ENCODE assay signal across 15 mouse cellular contexts in genomic region chr12:12683733-12684470, GRCm38 (mm10).
A peak's percentile ranks its signal among the peaks of the same experiment; 100 is the strongest.
DNase-seq lines count a peak whose midpoint lies in the region; ATAC-seq and TF ChIP-seq lines count a peak whose summit lies in the region.
"Had no signal": no experiment of that assay in that cellular context is flagged by ENCODE, and none has a peak within 500 bp of the region (broad histone marks: within the 10 kb centered on the region; RNA-seq: fewer than 3 reads in every experiment).

No protein-coding gene starts in this region.

- H3K27me3 ChIP-seq in hindbrain, embryonic 10.5 days (ENCODE audit: insufficient read depth, poor library complexity, severe bottlenecking), result peaks cover 13% of the 10 kb centered on the region
- H3K27me3 ChIP-seq in hindbrain, embryonic 16.5 days (replicated peaks; ENCODE audit: control insufficient read depth, insufficient read depth, low read length), result no peaks in the 10 kb centered on the region
- H3K27me3 ChIP-seq in embryonic facial prominence, embryonic 15.5 days, result no peaks in the 10 kb centered on the region
- H3K27me3 ChIP-seq in hindbrain, embryonic 14.5 days (ENCODE audit: control insufficient read depth, insufficient read depth, low read length), result no peaks in the 10 kb centered on the region
- H3K27me3 ChIP-seq in midbrain, embryonic 13.5 days, result 0 out of 2 replicates have a peak, but pooled peaks cover 3% of the 10 kb centered on the region
- no peaks in the 10 kb centered on the region for H3K27me3 ChIP-seq in kidney, adult 2 months (replicated peaks; ENCODE audit: control insufficient read depth, insufficient read depth, low read length)

- H3K9me3 ChIP-seq in hindbrain, embryonic 10.5 days, result no peaks in the 10 kb centered on the region
- H3K9me3 ChIP-seq in hindbrain, embryonic 16.5 days (ENCODE audit: control insufficient read depth, low read length), result no peaks in the 10 kb centered on the region
- no peaks in the 10 kb centered on the region for H3K9me3 ChIP-seq in embryonic facial prominence, embryonic 15.5 days (replicated peaks)
- H3K9me3 ChIP-seq in hindbrain, embryonic 14.5 days (ENCODE audit: control insufficient read depth, low read length), result no peaks in the 10 kb centered on the region
- no peaks in the 10 kb centered on the region for H3K9me3 ChIP-seq in midbrain, embryonic 13.5 days

- no peak overlapping the region for H3K4me3 ChIP-seq in hindbrain, embryonic 10.5 days
- H3K4me3 ChIP-seq in hindbrain, embryonic 16.5 days (ENCODE audit: low read length), result no peak overlapping the region
- H3K4me3 ChIP-seq in embryonic facial prominence, embryonic 15.5 days (replicated peaks), result no peak overlapping the region
- H3K4me3 ChIP-seq in hindbrain, embryonic 14.5 days (replicated peaks; ENCODE audit: low read length), result no peak overlapping the region
- no peak overlapping the region for H3K4me3 ChIP-seq in midbrain, embryonic 13.5 days (replicated peaks)
- no peak overlapping the region for H3K4me3 ChIP-seq in kidney, adult 2 months (ENCODE audit: insufficient read depth, low read depth, low read length)
- H3K4me3 ChIP-seq: layer of hippocampus, adult 2 months had no signal

- ATAC-seq in hindbrain, embryonic 16.5 days, result no peak
- ATAC-seq in embryonic facial prominence, embryonic 15.5 days (ENCODE audit: insufficient number of reproducible peaks, low FRiP score, low TSS enrichment, low read depth), result no peak
- no peak for ATAC-seq in hindbrain, embryonic 14.5 days (ENCODE audit: low FRiP score)
- no peak for ATAC-seq in midbrain, embryonic 13.5 days

- peak overlapping the region; percentile 82 for H3K27ac ChIP-seq in hindbrain, embryonic 10.5 days
- no peak overlapping the region for H3K27ac ChIP-seq in hindbrain, embryonic 16.5 days (ENCODE audit: low read depth, low read length)
- H3K27ac ChIP-seq in embryonic facial prominence, embryonic 15.5 days (replicated peaks), result 0 out of 2 replicates have a peak overlapping the region, but pooled peaks have one; percentile 28
- peak overlapping the region; percentile 11; the same call in 1 of the 2 replicates for H3K27ac ChIP-seq in hindbrain, embryonic 14.5 days
- peak overlapping the region; percentile 59 for H3K27ac ChIP-seq in midbrain, embryonic 13.5 days
- H3K27ac ChIP-seq in kidney, adult 2 months (ENCODE audit: insufficient read depth, low read depth, low read length), result no peak overlapping the region
- H3K27ac ChIP-seq: layer of hippocampus, adult 2 months had no signal

- peaks cover 59% of the 10 kb centered on the region for H3K4me1 ChIP-seq in hindbrain, embryonic 10.5 days (replicated peaks)
- peaks cover 25% of the 10 kb centered on the region for H3K4me1 ChIP-seq in hindbrain, embryonic 16.5 days (ENCODE audit: control insufficient read depth, insufficient read depth, low read depth, low read length)
- H3K4me1 ChIP-seq in embryonic facial prominence, embryonic 15.5 days, result peaks cover 23% of the 10 kb centered on the region
- H3K4me1 ChIP-seq in hindbrain, embryonic 14.5 days (replicated peaks; ENCODE audit: control insufficient read depth, insufficient read depth, low read length), result peaks cover 36% of the 10 kb centered on the region
- H3K4me1 ChIP-seq in midbrain, embryonic 13.5 days (replicated peaks), result peaks cover 53% of the 10 kb centered on the region
- H3K4me1 ChIP-seq in kidney, adult 2 months (ENCODE audit: control insufficient read depth, insufficient read depth, low read length), result no peaks in the 10 kb centered on the region

- TF ChIP-seq POLR2A in kidney, adult 2 months (IDR thresholded peaks at IDR 0.05; ENCODE audit: low read depth, low read length), result no peak

- WGBS in hindbrain, embryonic 10.5 days, result 54% methylated on average over 10 of the region's 10 CpGs
- 32% methylated on average over 10 of the region's 10 CpGs for WGBS in hindbrain, embryonic 16.5 days
- WGBS in embryonic facial prominence, embryonic 15.5 days, result 50% methylated on average over 10 of the region's 10 CpGs
- 36% methylated on average over 10 of the region's 10 CpGs for WGBS in hindbrain, embryonic 14.5 days
- WGBS in midbrain, embryonic 13.5 days, result 33% methylated on average over 10 of the region's 10 CpGs
- WGBS in kidney, adult 2 months, result 51% methylated on average over 10 of the region's 10 CpGs

- no peak overlapping the region for H3K9ac ChIP-seq in hindbrain, embryonic 16.5 days (ENCODE audit: low read depth, low read length)
- no peak overlapping the region for H3K9ac ChIP-seq in embryonic facial prominence, embryonic 15.5 days
- H3K9ac ChIP-seq in hindbrain, embryonic 14.5 days, result 0 out of 2 replicates have a peak overlapping the region, but pooled peaks have one; percentile 32
- H3K9ac ChIP-seq in midbrain, embryonic 13.5 days (replicated peaks), result no peak overlapping the region; the same call in 1 of the 2 replicates

- DNase-seq in hindbrain, embryonic 10.5 days (ENCODE audit: low spot score), result no peak
- no peak for DNase-seq in hindbrain, embryonic 14.5 days (ENCODE audit: low spot score)
- DNase-seq in frontal cortex, postnatal 25 days (ENCODE audit: low spot score in 2 of 2), result no peak
- DNase-seq in cerebellum, adult 9-10 months, result no peak
- DNase-seq in kidney, adult 2 months, result no peak
- DNase-seq: adrenal gland, postnatal 25 days; cerebellum, adult 8-10 months; gastrocnemius, postnatal 25 days; left cerebral cortex, postnatal 4 days; lung, adult 2 months; thymus, postnatal 25 days had no signal

- no peak for TF ChIP-seq CTCF in kidney, adult 2 months (conservative IDR thresholded peaks at IDR 0.05; ENCODE audit: insufficient read depth, insufficient read length, low read depth, low read length)

- no peak overlapping the region for H3K4me2 ChIP-seq in hindbrain, embryonic 16.5 days (ENCODE audit: low read length)
- peak overlapping the region; percentile 35 for H3K4me2 ChIP-seq in embryonic facial prominence, embryonic 15.5 days (replicated peaks)
- no peak overlapping the region for H3K4me2 ChIP-seq in hindbrain, embryonic 14.5 days (replicated peaks)
- peak overlapping the region; percentile 39 for H3K4me2 ChIP-seq in midbrain, embryonic 13.5 days (replicated peaks)

- no peaks in the 10 kb centered on the region for H3K36me3 ChIP-seq in hindbrain, embryonic 10.5 days
- H3K36me3 ChIP-seq in hindbrain, embryonic 16.5 days (ENCODE audit: control insufficient read depth, insufficient read depth, low read length), result no peaks in the 10 kb centered on the region
- H3K36me3 ChIP-seq in embryonic facial prominence, embryonic 15.5 days, result no peaks in the 10 kb centered on the region
- H3K36me3 ChIP-seq in hindbrain, embryonic 14.5 days (replicated peaks; ENCODE audit: control insufficient read depth, insufficient read depth), result no peaks in the 10 kb centered on the region
- H3K36me3 ChIP-seq in midbrain, embryonic 13.5 days, result no peaks in the 10 kb centered on the region
- H3K36me3 ChIP-seq in kidney, adult 2 months (ENCODE audit: control insufficient read depth, insufficient read depth, low read length), result no peaks in the 10 kb centered on the region

Comparison
In these comparisons a context has a peak if more than half of its experiments do, and no peak if none do; other contexts are left out.
1. H3K27ac ChIP-seq: peak in hindbrain, embryonic 10.5 days (single experiment), embryonic facial prominence, embryonic 15.5 days (single experiment), hindbrain, embryonic 14.5 days (single experiment) and midbrain, embryonic 13.5 days (single experiment); none in hindbrain, embryonic 16.5 days (single experiment) and kidney, adult 2 months (single experiment).
2. H3K4me2 ChIP-seq: peak in embryonic facial prominence, embryonic 15.5 days (single experiment) and midbrain, embryonic 13.5 days (single experiment); none in hindbrain, embryonic 16.5 days (single experiment) and hindbrain, embryonic 14.5 days (single experiment).